Mouse (Mus musculus) hindbrain, embryonic 11.5 days (tissue): ENCODE results near the gene Tomm34. TPM values are rescaled to one million over a fixed set of nuclear protein-coding genes. Genes with fewer than 3 reads are reported as not detected.

Source experiments
- ATAC-seq: fragments of 200-750 bp; cut with Nextera tagmentation; 2 replicates; pipeline ENCODE4 v1.8.0; 2017; ENCODE audit warnings: mild to moderate bottlenecking, moderate TSS enrichment, moderate library complexity; ENCODE audit not compliant: low FRiP score
- DNase-seq: peaks from one replicate; pipeline ENCODE4 v3.0.0-alpha.2; 2015; ENCODE audit warnings: low spot score
- H3K27ac ChIP-seq: fragments of 300-500 bp; sonication (generic); 2 replicates; pipeline ENCODE4 v1.5.1; 2014; ENCODE audit warnings: mild to moderate bottlenecking, low read depth, low read length
- H3K27me3 ChIP-seq: fragments of 300-500 bp; sonication (generic); 2 replicates; pipeline ENCODE4 v1.6.1; 2014; ENCODE audit warnings: mild to moderate bottlenecking, low read length, moderate library complexity, mixed read lengths; ENCODE audit not compliant: control insufficient read depth, insufficient read depth
- H3K36me3 ChIP-seq: fragments of 300-500 bp; sonication (generic); 2 replicates; pipeline ENCODE4 v1.6.1; 2014; ENCODE audit warnings: mild to moderate bottlenecking, low read length, moderate library complexity, mixed read lengths; ENCODE audit not compliant: control insufficient read depth, insufficient read depth
- H3K4me1 ChIP-seq: fragments of 300-500 bp; sonication (generic); replicated peaks from 2 replicates; pipeline ENCODE4 v1.6.1; 2014; ENCODE audit warnings: low read length, mixed read lengths; ENCODE audit not compliant: control insufficient read depth, insufficient read depth
- H3K4me2 ChIP-seq: fragments of 300-500 bp; sonication (generic); replicated peaks from 2 replicates; pipeline ENCODE4 v1.6.1; 2014; ENCODE audit warnings: mild to moderate bottlenecking, low read depth, low read length
- H3K4me3 ChIP-seq: fragments of 300-500 bp; sonication (generic); 2 replicates; pipeline ENCODE4 v1.5.1; 2014; ENCODE audit warnings: low read depth, low read length
- H3K9ac ChIP-seq: fragments of 300-500 bp; sonication (generic); 2 replicates; pipeline ENCODE4 v1.6.1; 2014; ENCODE audit warnings: low read depth, low read length
- H3K9me3 ChIP-seq: fragments of 300-500 bp; sonication (generic); 2 replicates; pipeline ENCODE4 v1.6.1; 2016; ENCODE audit warnings: low read length; ENCODE audit not compliant: control insufficient read depth
- WGBS: fragments of 180-500 bp; shearing (Covaris S2); extraction: QIAGEN DNeasy Blood & Tissue Kit; methylation state at CpG from one replicate; pipeline ENCODE4 v1.1.7; 2014; 5-methylcytosine and 5-hydroxymethylcytosine counted together
- polyA plus RNA-seq: library from polyadenylated mRNA; unstranded; fragments of >200 nt; fragmentation: Nextera tagmentation; extraction: Ambion mirVana; gene quantifications from 2 replicates; pipeline ENCODE4 v1.2.1, GENCODE M21; 2014

The Tomm34 gene
- polyA plus RNA-seq, 1 experiment from 2014 or later, result 54.6 TPM

DNA sequence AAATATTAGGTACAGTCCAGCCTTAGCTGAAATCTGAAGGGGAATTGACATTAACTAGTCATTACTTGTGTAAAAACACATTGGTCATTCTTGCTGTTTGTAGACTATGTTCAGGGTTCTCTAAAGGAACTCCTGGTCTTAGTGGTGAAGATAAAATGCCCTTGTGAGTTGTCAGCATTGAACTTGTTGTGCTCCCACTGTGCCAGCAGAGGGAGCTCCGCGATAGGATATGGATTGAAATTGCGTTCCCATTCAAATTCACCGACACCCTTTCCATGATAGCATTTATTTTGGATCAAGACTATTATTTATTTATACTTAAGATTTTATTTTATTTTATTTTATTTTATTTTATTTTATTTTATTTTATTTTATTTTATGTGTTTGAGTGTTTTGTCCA lies 32.5 kb upstream of the Tomm34 start:
- Histone ChIP-seq H3K9me3 (no peaks in the 10 kb centered on the region), H3K27me3 (no peaks in the 10 kb centered on the region), H3K36me3 (0 out of 2 replicates have a peak, but pooled peaks cover 3% of the 10 kb centered on the region), H3K27ac (no peak overlapping the region), H3K4me1 (no peaks in the 10 kb centered on the region), H3K4me3 (no peak overlapping the region), H3K4me2 (no peak overlapping the region), H3K9ac (no peak overlapping the region)
- WGBS, result 34% methylated on average over 4 of the region's 4 CpGs
- no peak for ATAC-seq
- DNase-seq, result peak; percentile 74

DNA sequence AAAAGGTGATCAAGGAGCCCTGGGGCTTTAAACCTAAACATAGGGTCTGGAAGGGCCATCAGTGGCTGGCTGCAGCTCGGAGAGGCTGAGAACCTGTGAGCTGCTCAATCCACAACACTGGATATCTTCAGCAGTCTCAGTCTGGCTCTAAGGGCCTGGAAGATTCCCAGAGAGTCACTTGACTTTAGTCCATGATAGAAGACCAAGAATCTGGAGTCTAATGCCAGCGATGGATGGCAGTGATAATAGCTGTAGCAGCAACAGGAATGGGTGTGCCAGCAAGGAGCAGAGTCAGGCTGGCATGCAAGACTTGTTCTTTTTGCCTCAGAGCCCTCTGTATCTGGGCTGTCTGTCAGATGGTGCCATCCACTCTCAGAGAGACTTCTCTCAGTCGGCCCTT lies 31.4 kb upstream of the Tomm34 start:
- Histone ChIP-seq H3K4me1 (no peaks in the 10 kb centered on the region), H3K27ac (no peak overlapping the region), H3K4me3 (no peak overlapping the region), H3K36me3 (0 out of 2 replicates have a peak, but pooled peaks cover 5% of the 10 kb centered on the region), H3K27me3 (no peaks in the 10 kb centered on the region), H3K4me2 (no peak overlapping the region), H3K9me3 (no peaks in the 10 kb centered on the region), H3K9ac (no peak overlapping the region)
- WGBS, result 88% methylated on average over 3 of the region's 3 CpGs
- no peak for ATAC-seq
- DNase-seq, result no peak

DNA sequence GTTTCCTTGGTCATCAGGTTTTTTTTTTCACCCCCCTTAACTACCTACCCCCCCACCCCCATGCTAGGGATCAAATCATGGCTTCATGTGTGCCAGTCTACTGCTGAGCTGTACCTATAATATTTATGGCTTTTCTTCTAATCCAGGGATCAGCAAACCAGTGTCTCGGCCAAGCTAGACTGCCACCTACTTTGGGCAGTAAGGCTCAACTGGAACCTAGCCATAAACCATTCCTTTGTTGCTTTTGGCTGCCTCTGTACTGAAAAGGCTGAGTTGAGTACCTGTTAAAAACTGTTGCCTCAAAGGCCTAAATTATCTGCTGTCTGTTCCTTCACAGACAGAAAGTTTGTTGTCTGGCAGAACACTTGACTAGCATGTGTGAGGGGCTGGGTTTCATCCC lies 31.0 kb upstream of the Tomm34 start:
- Histone ChIP-seq H3K27me3 (no peaks in the 10 kb centered on the region), H3K9ac (no peak overlapping the region), H3K4me1 (no peaks in the 10 kb centered on the region), H3K9me3 (no peaks in the 10 kb centered on the region), H3K36me3 (0 out of 2 replicates have a peak, but pooled peaks cover 5% of the 10 kb centered on the region), H3K4me3 (no peak overlapping the region), H3K27ac (no peak overlapping the region), H3K4me2 (no peak overlapping the region)
- ATAC-seq, result no peak
- WGBS, result 94% methylated on average over 1 of the region's 1 CpGs
- DNase-seq, result no peak

DNA sequence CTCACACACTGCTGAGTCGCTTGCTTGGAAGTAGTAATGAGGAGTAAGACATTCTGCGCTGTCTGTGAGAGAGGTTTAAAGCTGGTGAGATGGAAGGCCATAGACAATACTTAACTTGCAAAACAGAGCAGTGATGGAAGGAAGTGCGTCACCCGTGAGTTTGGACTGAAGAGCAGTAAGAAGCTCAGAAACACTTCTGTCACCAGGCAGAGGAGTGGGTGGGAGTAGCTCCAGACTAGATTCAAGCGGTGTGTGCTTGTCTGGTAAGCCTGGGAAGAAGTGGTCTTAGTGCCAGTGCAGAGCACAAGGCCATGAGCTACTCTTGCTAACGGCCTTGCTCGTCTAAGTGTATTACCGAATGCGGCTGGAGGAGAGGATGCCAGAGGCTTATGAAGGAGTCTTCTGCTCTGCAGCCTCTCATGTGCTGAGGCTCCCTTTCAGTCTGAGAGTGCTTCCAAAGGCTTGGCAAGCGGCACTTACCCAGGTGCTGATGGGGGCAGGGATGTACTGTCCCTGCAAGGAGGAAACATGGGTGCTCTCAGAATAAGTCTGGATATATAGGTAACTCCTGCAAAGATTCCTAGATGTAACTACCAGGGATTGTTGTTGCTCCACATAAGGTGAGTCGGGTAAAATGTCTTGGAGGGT lies 27.8 kb upstream of the Tomm34 start:
- Histone ChIP-seq H3K36me3 (0 out of 2 replicates have a peak, but pooled peaks cover 5% of the 10 kb centered on the region), H3K4me2 (no peak overlapping the region), H3K27ac (no peak overlapping the region), H3K9ac (no peak overlapping the region), H3K9me3 (no peaks in the 10 kb centered on the region), H3K27me3 (no peaks in the 10 kb centered on the region), H3K4me3 (no peak overlapping the region), H3K4me1 (no peaks in the 10 kb centered on the region)
- no peak for ATAC-seq
- no peak for DNase-seq
- WGBS, result 93% methylated on average over 11 of the region's 11 CpGs

DNA sequence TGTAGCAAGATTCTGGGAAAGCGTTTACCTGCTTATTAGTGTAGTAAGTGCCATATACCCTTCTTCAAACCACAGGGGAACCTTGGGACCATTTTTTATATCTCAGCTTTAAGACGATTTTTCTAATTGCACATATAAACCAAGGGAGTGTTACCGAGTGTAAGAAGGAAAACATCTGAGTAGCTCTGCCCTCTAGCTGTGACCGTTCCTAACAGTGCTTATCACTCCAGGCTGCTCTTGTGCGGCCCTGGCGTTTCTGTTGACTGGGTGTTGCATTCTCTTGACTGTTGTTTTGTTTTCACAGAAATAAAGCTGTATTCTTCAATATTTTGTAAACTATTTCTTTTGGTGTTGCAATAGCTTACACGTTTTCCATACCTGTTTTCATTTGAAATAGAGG lies 23.2 kb upstream of the Tomm34 start:
- H3K36me3 ChIP-seq, result 0 out of 2 replicates have a peak, but pooled peaks cover 5% of the 10 kb centered on the region
- ATAC-seq (no peak), DNase-seq (no peak)
- H3K27me3 ChIP-seq, result no peaks in the 10 kb centered on the region
- no peak overlapping the region for H3K9ac ChIP-seq
- no peak overlapping the region for H3K4me2 ChIP-seq
- 84% methylated on average over 7 of the region's 7 CpGs for WGBS
- no peaks in the 10 kb centered on the region for H3K4me1 ChIP-seq
- no peak overlapping the region for H3K27ac ChIP-seq
- H3K4me3 ChIP-seq, result no peak overlapping the region
- H3K9me3 ChIP-seq, result no peaks in the 10 kb centered on the region

DNA sequence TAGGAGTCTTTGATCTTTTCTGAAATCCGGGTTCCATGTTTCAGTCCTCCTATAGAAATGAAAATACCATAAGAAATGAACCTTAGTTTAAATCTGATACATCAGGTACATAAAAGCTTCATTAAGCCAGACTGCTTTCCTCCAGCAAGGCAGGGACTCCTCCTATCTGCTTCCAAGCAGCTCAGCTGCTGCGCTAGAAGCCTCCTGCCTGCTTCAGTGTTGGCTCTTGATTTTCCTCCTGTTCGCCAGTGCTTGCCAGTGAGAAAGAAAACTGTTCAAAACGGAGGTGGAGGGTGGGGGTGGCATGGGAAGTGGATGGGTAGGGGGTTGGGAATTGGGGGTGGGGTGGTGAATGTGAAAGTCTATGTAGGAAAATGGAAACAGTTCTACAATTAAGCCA lies 18.5 kb upstream of the Tomm34 start:
- H3K9ac ChIP-seq, result no peak overlapping the region
- no peaks in the 10 kb centered on the region for H3K9me3 ChIP-seq
- H3K4me3 ChIP-seq, result no peak overlapping the region
- no peaks in the 10 kb centered on the region for H3K36me3 ChIP-seq
- H3K4me2 ChIP-seq, result no peak overlapping the region
- H3K4me1 ChIP-seq, result no peaks in the 10 kb centered on the region
- H3K27me3 ChIP-seq, result no peaks in the 10 kb centered on the region
- DNase-seq (no peak), ATAC-seq (no peak)
- H3K27ac ChIP-seq, result no peak overlapping the region
- 91% methylated on average over 4 of the region's 4 CpGs for WGBS

DNA sequence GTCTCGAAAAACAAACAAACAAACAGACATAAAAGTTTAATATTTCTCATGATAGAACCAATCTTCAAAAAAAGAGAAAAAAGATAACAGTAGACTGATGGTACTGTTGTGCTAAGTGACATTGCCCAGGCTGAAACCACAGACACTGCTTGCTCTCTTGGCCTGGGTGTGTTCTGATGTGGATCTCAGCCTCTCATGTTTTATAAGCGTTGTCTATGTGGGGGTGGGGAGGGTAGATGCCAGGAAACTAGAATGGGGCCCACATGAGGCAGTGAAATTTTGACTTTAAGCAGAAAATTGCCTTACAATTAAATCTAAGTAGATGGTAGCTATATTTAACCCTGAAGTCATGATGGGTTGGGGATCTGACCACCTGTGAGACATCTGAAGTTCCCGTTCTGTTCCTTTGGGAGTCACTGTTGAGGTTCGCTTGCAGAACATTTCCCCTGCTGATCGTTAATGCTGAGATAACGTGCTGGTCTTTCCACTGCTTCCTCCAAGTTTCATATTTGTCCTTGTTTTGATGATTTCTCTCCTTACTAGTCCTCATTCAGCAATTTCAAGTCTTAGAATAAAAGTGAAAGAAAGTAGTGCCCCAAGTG lies 16.5 kb upstream of the Tomm34 start:
- WGBS, result 90% methylated on average over 6 of the region's 6 CpGs
- H3K27me3 ChIP-seq, result no peaks in the 10 kb centered on the region
- no peak overlapping the region for H3K4me2 ChIP-seq
- ATAC-seq (no peak), DNase-seq (no peak)
- H3K9me3 ChIP-seq, result no peaks in the 10 kb centered on the region
- no peak overlapping the region for H3K9ac ChIP-seq
- no peak overlapping the region for H3K4me3 ChIP-seq
- H3K4me1 ChIP-seq, result no peaks in the 10 kb centered on the region
- no peak overlapping the region for H3K27ac ChIP-seq
- H3K36me3 ChIP-seq, result 0 out of 2 replicates have a peak, but pooled peaks cover 2% of the 10 kb centered on the region

DNA sequence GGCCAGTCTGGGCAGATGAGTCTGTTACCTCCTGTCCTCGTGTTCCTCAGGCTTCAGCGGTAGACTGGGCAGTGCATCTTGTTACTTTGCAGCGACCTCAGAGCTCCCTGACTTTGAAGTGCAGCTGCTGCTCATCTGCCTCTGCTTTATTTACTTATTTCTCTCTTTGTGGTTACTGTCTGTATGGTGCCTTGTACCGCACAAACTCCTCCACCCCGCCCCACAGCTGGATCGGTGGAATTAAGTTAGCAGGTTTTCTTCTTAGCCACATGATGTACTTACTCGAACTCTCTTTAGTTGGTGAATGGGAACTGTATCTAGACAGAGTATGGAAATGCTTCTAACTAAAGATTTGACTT lies 13.4 kb upstream of the Tomm34 start:
- Histone ChIP-seq H3K27me3 (no peaks in the 10 kb centered on the region), H3K9me3 (no peaks in the 10 kb centered on the region), H3K4me3 (no peak overlapping the region), H3K4me2 (no peak overlapping the region), H3K4me1 (no peaks in the 10 kb centered on the region), H3K9ac (no peak overlapping the region), H3K27ac (no peak overlapping the region), H3K36me3 (peaks cover 5% of the 10 kb centered on the region; the same call in 1 of the 2 replicates)
- DNase-seq (no peak), ATAC-seq (no peak)
- whole genome bisulfite sequencing, result 95% methylated on average over 7 of the region's 7 CpGs
